Mouse (Mus musculus) CH12.LX (cell line): ENCODE results near the gene Nab2. TPM values are rescaled to one million over a fixed set of nuclear protein-coding genes. Genes with fewer than 3 reads are reported as not detected.
A peak's percentile ranks its signal among the peaks of the same experiment; 100 is the strongest.

ENCODE experiments used
- DNase-seq: peaks from one replicate; pipeline ENCODE4 v3.0.0-alpha.2; 2013; ENCODE audit errors: extremely low read depth
- H3K27ac ChIP-seq: 2 replicates; pipeline ENCODE4 v1.5.1; 2012; ENCODE audit warnings: low read depth, mild to moderate bottlenecking, control low read depth, moderate library complexity; ENCODE audit not compliant: insufficient read depth
- H3K27me3 ChIP-seq: replicated peaks from 2 replicates; pipeline ENCODE3; 2012; ENCODE audit warnings: inconsistent platforms
- H3K36me3 ChIP-seq, 2 experiments: replicated peaks in 1 of 2; 2 replicates each; pipeline versions ENCODE3 to v1.6.1; 2012; ENCODE audit warnings: inconsistent platforms in 1 of 2, low read length in 1 of 2, mild to moderate bottlenecking in 1 of 2, mixed read lengths in 1 of 2, moderate library complexity in 1 of 2; ENCODE audit not compliant: control insufficient read depth in 1 of 2, insufficient read depth in 1 of 2
- H3K4me1 ChIP-seq, 2 experiments: 2 replicates each; pipeline ENCODE4 v1.6.1; 2012; ENCODE audit warnings: inconsistent platforms in 1 of 2, moderate library complexity in 1 of 2; ENCODE audit not compliant: insufficient read depth in 2 of 2, control insufficient read depth in 1 of 2
- H3K4me2 ChIP-seq: 2 replicates; pipeline ENCODE4 v1.6.1; 2012; ENCODE audit warnings: low read depth, mild to moderate bottlenecking, control low read depth; ENCODE audit not compliant: poor library complexity, insufficient read depth, severe bottlenecking
- H3K4me3 ChIP-seq, 3 experiments: fragments of 150-350 bp in 1 of 3; sonication (generic) in 1 of 3; replicated peaks in 1 of 3; 2 replicates each; pipeline versions ENCODE3 to v1.5.1; 2011 to 2012; ENCODE audit warnings: low read depth in 2 of 3, low read length in 2 of 3, mild to moderate bottlenecking in 2 of 3, moderate library complexity in 2 of 3, control low read depth in 1 of 3, improper control_type of control experiment in 1 of 3, inconsistent platforms in 1 of 3, mixed read lengths in 1 of 3; ENCODE audit not compliant: poor library complexity in 1 of 3
- H3K79me2 ChIP-seq: replicated peaks from 2 replicates; pipeline ENCODE4 v1.6.1; 2012; ENCODE audit warnings: mild to moderate bottlenecking, moderate library complexity; ENCODE audit not compliant: control insufficient read depth, poor library complexity, insufficient read depth, severe bottlenecking; ENCODE audit errors: extremely low read depth
- H3K9ac ChIP-seq: 2 replicates; pipeline ENCODE4 v1.6.1; 2012; ENCODE audit warnings: low read depth, mild to moderate bottlenecking, control low read depth, moderate library complexity; ENCODE audit not compliant: insufficient read depth
- H3K9me3 ChIP-seq: replicated peaks from 2 replicates; pipeline ENCODE3; 2012; ENCODE audit warnings: low read length, inconsistent platforms, mixed read lengths
- BHLHE40 ChIP-seq: IDR thresholded peaks from 2 replicates; pipeline ENCODE4 v1.6.1; 2011; ENCODE audit warnings: mild to moderate bottlenecking, low read depth, low read length, improper control_type of control experiment
- CHD1 ChIP-seq: IDR thresholded peaks from 2 replicates; pipeline ENCODE4 v1.6.1; 2012; ENCODE audit warnings: low read depth, low read length, improper control_type of control experiment, inconsistent platforms
- CHD2 ChIP-seq: IDR thresholded peaks from 2 replicates; pipeline ENCODE4 v1.6.1; 2011; ENCODE audit warnings: low read length, improper control_type of control experiment
- CTCF ChIP-seq, 2 experiments: IDR thresholded peaks in 1 of 2; conservative IDR thresholded peaks in 1 of 2; 2 replicates each; pipeline ENCODE4 v1.5.1; 2011 to 2012; ENCODE audit warnings: low read depth in 2 of 2, low read length in 2 of 2, improper control_type of control experiment in 1 of 2, inconsistent platforms in 1 of 2, mild to moderate bottlenecking in 1 of 2, moderate library complexity in 1 of 2
- E2F4 ChIP-seq: IDR thresholded peaks from 2 replicates; pipeline ENCODE4 v1.6.1; 2011; ENCODE audit warnings: low read depth, low read length, improper control_type of control experiment; ENCODE audit not compliant: insufficient replicate concordance
- ELF1 ChIP-seq: IDR thresholded peaks from 2 replicates; pipeline ENCODE4 v1.6.1; 2014; ENCODE audit warnings: low read depth, mild to moderate bottlenecking, inconsistent platforms, low read length, improper control_type of control experiment
- EP300 ChIP-seq: IDR thresholded peaks from 2 replicates; pipeline ENCODE4 v1.6.1; 2011; ENCODE audit warnings: low read length, improper control_type of control experiment
- ETS1 ChIP-seq: conservative IDR thresholded peaks from 2 replicates; pipeline ENCODE4 v1.6.1; 2012; ENCODE audit warnings: low read depth, mild to moderate bottlenecking, inconsistent platforms, low read length, improper control_type of control experiment, moderate library complexity
- GABPA ChIP-seq: IDR thresholded peaks from 2 replicates; pipeline ENCODE4 v1.6.1; 2012; ENCODE audit warnings: low read depth, low read length, improper control_type of control experiment, inconsistent platforms; ENCODE audit not compliant: insufficient replicate concordance
- HCFC1 ChIP-seq: IDR thresholded peaks from 2 replicates; pipeline ENCODE4 v1.6.1; 2012; ENCODE audit warnings: low read depth, mild to moderate bottlenecking, inconsistent platforms, low read length, improper control_type of control experiment
- IRF4 ChIP-seq: IDR thresholded peaks from 2 replicates; pipeline ENCODE4 v1.6.1; 2014; ENCODE audit warnings: low read depth, mild to moderate bottlenecking, inconsistent platforms, low read length, improper control_type of control experiment
- JUN ChIP-seq: IDR thresholded peaks from 2 replicates; pipeline ENCODE4 v1.6.1; 2011; ENCODE audit warnings: low read depth, mild to moderate bottlenecking, low read length, improper control_type of control experiment, moderate library complexity; ENCODE audit not compliant: insufficient read depth
- JUND ChIP-seq: conservative IDR thresholded peaks from 2 replicates; pipeline ENCODE4 v1.6.1; 2011; ENCODE audit warnings: low read depth, low read length, improper control_type of control experiment
- KAT2A ChIP-seq: IDR thresholded peaks from 2 replicates; pipeline ENCODE4 v1.6.1; 2012; ENCODE audit warnings: low read length, improper control_type of control experiment, inconsistent platforms; ENCODE audit not compliant: insufficient replicate concordance
- MAFK ChIP-seq: IDR thresholded peaks from 2 replicates; pipeline ENCODE4 v1.6.1; 2011; ENCODE audit warnings: low read length, improper control_type of control experiment; ENCODE audit not compliant: insufficient replicate concordance
- MAX ChIP-seq: IDR thresholded peaks from 2 replicates; pipeline ENCODE4 v1.6.1; 2011; ENCODE audit warnings: low read length, improper control_type of control experiment
- MAZ ChIP-seq: IDR thresholded peaks from 2 replicates; pipeline ENCODE4 v1.6.1; 2012; ENCODE audit warnings: low read depth, mild to moderate bottlenecking, inconsistent platforms, low read length, improper control_type of control experiment, moderate library complexity
- MEF2A ChIP-seq: IDR thresholded peaks from 2 replicates; pipeline ENCODE4 v1.6.1; 2014; ENCODE audit warnings: low read depth, mild to moderate bottlenecking, inconsistent platforms, low read length, improper control_type of control experiment, borderline replicate concordance
- MXI1 ChIP-seq: IDR thresholded peaks from 2 replicates; pipeline ENCODE4 v1.6.1; 2011; ENCODE audit warnings: mild to moderate bottlenecking, low read depth, low read length, improper control_type of control experiment
- MYC ChIP-seq: IDR thresholded peaks from 2 replicates; pipeline ENCODE4 v1.6.1; 2011; ENCODE audit warnings: low read depth, mild to moderate bottlenecking, improper control_type of control experiment, low read length
- NELFE ChIP-seq: IDR thresholded peaks from 2 replicates; pipeline ENCODE4 v1.6.1; 2011; ENCODE audit warnings: low read depth, low read length, improper control_type of control experiment
- NRF1 ChIP-seq: IDR thresholded peaks from 2 replicates; pipeline ENCODE4 v1.6.1; 2014; ENCODE audit warnings: low read depth, mild to moderate bottlenecking, inconsistent platforms, low read length, improper control_type of control experiment, moderate library complexity
- PAX5 ChIP-seq: IDR thresholded peaks from 2 replicates; pipeline ENCODE4 v1.6.1; 2012; ENCODE audit warnings: low read length, inconsistent platforms, mixed read lengths
- POLR2A ChIP-seq: IDR thresholded peaks from 2 replicates; pipeline ENCODE4 v1.6.1; 2011; ENCODE audit warnings: low read depth, mild to moderate bottlenecking, improper control_type of control experiment, low read length
- POLR2AphosphoS2 ChIP-seq: IDR thresholded peaks from 2 replicates; pipeline ENCODE4 v1.6.1; 2011; ENCODE audit warnings: low read depth, low read length, improper control_type of control experiment
- RAD21 ChIP-seq: IDR thresholded peaks from 2 replicates; pipeline ENCODE4 v1.6.1; 2011; ENCODE audit warnings: low read depth, mild to moderate bottlenecking, low read length, improper control_type of control experiment, moderate library complexity
- RCOR1 ChIP-seq: conservative IDR thresholded peaks from 2 replicates; pipeline ENCODE4 v1.6.1; 2012; ENCODE audit warnings: low read depth, mild to moderate bottlenecking, inconsistent platforms, low read length, improper control_type of control experiment
- SIN3A ChIP-seq: IDR thresholded peaks from 2 replicates; pipeline ENCODE4 v1.6.1; 2012; ENCODE audit warnings: low read length, improper control_type of control experiment, inconsistent platforms
- SMC3 ChIP-seq: IDR thresholded peaks from 2 replicates; pipeline ENCODE4 v1.6.1; 2011; ENCODE audit warnings: low read depth, low read length, improper control_type of control experiment
- TBP ChIP-seq: conservative IDR thresholded peaks from 2 replicates; pipeline ENCODE4 v1.6.1; 2011; ENCODE audit warnings: low read depth, low read length, improper control_type of control experiment
- TCF12 ChIP-seq: IDR thresholded peaks from 2 replicates; pipeline ENCODE4 v1.6.1; 2014; ENCODE audit warnings: low read depth, mild to moderate bottlenecking, inconsistent platforms, low read length, improper control_type of control experiment
- UBTF ChIP-seq: IDR thresholded peaks from 2 replicates; pipeline ENCODE4 v1.6.1; 2012; ENCODE audit warnings: low read depth, mild to moderate bottlenecking, inconsistent platforms, low read length, improper control_type of control experiment, moderate library complexity
- USF1 ChIP-seq: IDR thresholded peaks from 2 replicates; pipeline ENCODE4 v1.6.1; 2014; ENCODE audit warnings: low read depth, mild to moderate bottlenecking, inconsistent platforms, low read length, improper control_type of control experiment
- USF2 ChIP-seq: conservative IDR thresholded peaks from 2 replicates; pipeline ENCODE4 v1.6.1; 2011; ENCODE audit warnings: low read depth, low read length, improper control_type of control experiment
- ZC3H11A ChIP-seq: IDR thresholded peaks from 2 replicates; pipeline ENCODE4 v1.6.1; 2012; ENCODE audit warnings: low read depth, mild to moderate bottlenecking, inconsistent platforms, low read length, improper control_type of control experiment
- ZKSCAN1 ChIP-seq: IDR thresholded peaks from 2 replicates; pipeline ENCODE4 v1.6.1; 2012; ENCODE audit warnings: low read depth, inconsistent platforms, low read length, improper control_type of control experiment, borderline replicate concordance
- ZMIZ1 ChIP-seq: IDR thresholded peaks from 2 replicates; pipeline ENCODE4 v1.6.1; 2012; ENCODE audit warnings: low read depth, mild to moderate bottlenecking, inconsistent platforms, low read length, improper control_type of control experiment
- ZNF384 ChIP-seq: IDR thresholded peaks from 2 replicates; pipeline ENCODE4 v1.6.1; 2012; ENCODE audit warnings: low read depth, low read length, improper control_type of control experiment, inconsistent platforms
- dilution Hi-C: fragments of 300-500 bp; cut with MboI; formaldehyde crosslinking; loops from 2 replicates; pipeline ENCODE4 v1.14.3; 2020; ENCODE audit warnings: low sequenced_read_pairs; ENCODE audit not compliant: extremely low pct_unique_long_range_greater_than_20kb, extremely low pct_ligation_motif_present
- in situ Hi-C: fragments of 300-500 bp; cut with MboI; formaldehyde crosslinking; loops from 3 replicates; pipeline ENCODE4 v1.14.3; 2019; ENCODE audit warnings: low sequenced_read_pairs, low pct_ligation_motif_present, low pct_unique_long_range_greater_than_20kb, mixed read lengths
- polyA plus RNA-seq: library from polyadenylated mRNA; unstranded; fragments of >175 nt; gene quantifications from 2 replicates; pipeline ENCODE4 v1.2.1, GENCODE M21; 2012; ENCODE audit warnings: low read depth; ENCODE audit not compliant: insufficient read length
- total RNA-seq, 2 experiments: library from RNA; depleted of rRNA; stranded (reverse); fragments of 300-350 nt in 1 of 2; fragments of >200 nt in 1 of 2; gene quantifications; 2 replicates each; pipeline ENCODE4 v1.2.3; 2012 to 2014

Nab2 gene
- total and polyA plus RNA-seq, 3 experiments, result 8.1 to 10.0 (median 9.2) TPM

DNA sequence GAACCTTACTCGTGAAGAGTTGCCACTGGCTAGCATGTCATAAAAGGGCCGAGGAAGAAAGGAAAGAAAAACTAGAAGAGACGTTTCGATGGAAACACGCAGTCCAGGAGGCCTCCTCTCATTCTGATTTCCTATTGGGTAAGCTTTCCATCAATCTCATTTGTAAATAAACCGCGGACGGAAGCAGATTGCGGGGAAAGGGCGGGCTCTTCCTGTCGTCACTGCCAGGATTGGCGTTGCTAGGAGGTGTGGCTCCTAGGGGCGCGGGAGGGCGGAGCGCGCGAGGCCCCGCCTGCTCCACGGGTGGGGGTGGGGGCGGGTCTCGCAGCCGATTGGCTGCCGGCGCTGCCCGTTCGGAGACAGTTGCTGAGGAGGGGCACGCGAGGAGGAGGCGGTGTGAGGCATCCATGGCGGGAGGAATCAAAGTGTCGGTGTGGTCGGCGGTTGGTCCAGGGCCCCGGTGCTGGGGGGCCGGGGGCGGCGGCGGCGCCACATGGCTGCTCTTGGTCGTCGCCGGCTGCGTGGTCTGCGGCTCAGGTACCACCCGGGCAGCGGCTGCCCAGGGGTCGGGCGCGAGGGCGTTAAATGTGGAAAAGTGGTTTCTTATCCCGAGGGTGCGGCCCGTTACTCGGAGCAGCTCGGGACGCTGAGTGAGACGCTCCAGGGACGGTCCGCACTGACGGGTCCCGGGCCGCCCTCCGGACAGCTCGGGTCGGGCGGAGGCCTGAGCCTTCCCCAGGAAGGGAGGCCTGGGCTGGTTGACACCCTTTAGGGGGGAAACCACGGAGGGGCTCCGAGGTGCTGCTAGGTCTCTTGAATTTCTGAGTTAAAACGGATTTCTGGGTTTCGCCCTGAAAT, 8.6 kb upstream of the Nab2 start:
- Histone ChIP-seq H3K4me3 (peak overlapping the region; percentile 80 to 98 (median 83)), H3K9me3 (no peaks in the 10 kb centered on the region), H3K4me1 (peaks cover 2 to 21% of the 10 kb centered on the region in 2 experiments; a peak in 2 of 4 replicates), H3K9ac (peak overlapping the region; percentile 87), H3K4me2 (peak overlapping the region; percentile 96), H3K27ac (peak overlapping the region; percentile 40; the same call in 1 of the 2 replicates), H3K79me2 (peaks cover 7% of the 10 kb centered on the region), H3K36me3 (peaks cover 0 to 15% of the 10 kb centered on the region in 2 experiments), H3K27me3 (no peaks in the 10 kb centered on the region)
- in situ Hi-C loops, result loop anchor here (10.0 kb wide), 1 partner anchor 58 kb away; the partner anchor contains the start of gene Zbtb39
- dilution Hi-C loops, result no loop called here
- TF ChIP-seq RCOR1, result no peak
- peak; percentile 80; the same call in 1 of the 2 replicates for TF ChIP-seq E2F4
- TF ChIP-seq SIN3A, result peak; percentile 95
- TF ChIP-seq JUN, result no peak
- no peak for TF ChIP-seq ZNF384
- no peak for TF ChIP-seq SMC3
- peak; percentile 57; the same call in 1 of the 2 replicates for TF ChIP-seq NELFE
- peak; percentile 79 for TF ChIP-seq POLR2A
- TF ChIP-seq GABPA, result no peak
- TF ChIP-seq USF1, result no peak
- no peak for TF ChIP-seq ZKSCAN1
- 0 out of 2 replicates have a peak, but pooled peaks have one; percentile 49 for TF ChIP-seq ZMIZ1
- no peak for TF ChIP-seq POLR2AphosphoS2
- TF ChIP-seq KAT2A, result peak; percentile 56; the same call in 1 of the 2 replicates
- TF ChIP-seq MXI1, result peak; percentile 71
- no peak for TF ChIP-seq CTCF (conservative IDR thresholded peaks at IDR 0.05 in 1 of 2, IDR thresholded peaks at IDR 0.05 in 1 of 2; ENCODE audit: low read depth in 2 of 2, low read length in 2 of 2)
- no peak for TF ChIP-seq MYC
- peak; percentile 97 for TF ChIP-seq MAZ
- TF ChIP-seq RAD21, result no peak
- TF ChIP-seq JUND, result no peak
- TF ChIP-seq CHD1, result no peak
- peak; percentile 67 for TF ChIP-seq CHD2
- TF ChIP-seq TBP, result peak; percentile 83
- 0 out of 2 replicates have a peak, but pooled peaks have one; percentile 40 for TF ChIP-seq TCF12
- TF ChIP-seq USF2, result no peak
- no peak for TF ChIP-seq ETS1
- no peak for TF ChIP-seq PAX5
- TF ChIP-seq MEF2A, result peak; percentile 8; the same call in 1 of the 2 replicates
- no peak for TF ChIP-seq NRF1
- peak; percentile 75; the same call in 1 of the 2 replicates for TF ChIP-seq MAX
- no peak for TF ChIP-seq ZC3H11A
- TF ChIP-seq UBTF, result peak; percentile 6; the same call in 1 of the 2 replicates
- TF ChIP-seq BHLHE40, result peak; percentile 62
- peak; percentile 80 for TF ChIP-seq ELF1
- TF ChIP-seq MAFK, result no peak
- no peak for TF ChIP-seq IRF4
- peak; percentile 85 for TF ChIP-seq HCFC1
- no peak for TF ChIP-seq EP300
- DNase-seq, result peak; percentile 99
